Mouse (Mus musculus): ENCODE results near the gene Pnpla1. TPM values are rescaled to one million over a fixed set of nuclear protein-coding genes. Genes with fewer than 3 reads are reported as not detected.

The Pnpla1 gene
- polyA plus RNA-seq, 1 experiment from 2014 or later: not detected

DNA sequence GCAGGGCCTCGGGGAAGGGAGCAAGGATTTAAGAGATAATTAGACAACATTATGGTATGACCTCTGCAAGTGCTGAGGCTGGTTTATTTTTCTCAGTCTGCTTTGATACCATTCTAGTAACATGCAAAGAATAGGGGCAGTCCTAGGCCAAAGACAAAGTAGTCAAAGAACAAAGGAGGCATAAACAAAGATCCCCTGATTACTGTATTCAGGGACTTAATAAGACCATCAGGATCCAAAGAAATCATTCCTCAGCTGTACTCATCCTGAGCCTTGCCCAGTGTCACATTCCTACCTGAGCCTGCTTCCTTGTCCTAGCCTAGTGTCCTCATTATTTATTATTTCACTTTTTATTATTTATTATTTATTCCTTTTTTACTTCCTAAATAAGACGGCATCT, 38.0 kb upstream of the Pnpla1 start:
- WGBS: 86% methylated on average over 2 of the region's 2 CpGs
- Histone ChIP-seq H3K9me3 (ENCODE audit: control insufficient read depth, low read length) (no peaks in the 10 kb centered on the region), H3K27ac (ENCODE audit: low read depth, low read length) (no peak overlapping the region), H3K36me3 (ENCODE audit: control insufficient read depth, insufficient read depth, low read length) (peaks cover 17% of the 10 kb centered on the region), H3K9ac (ENCODE audit: low read depth, low read length) (no peak overlapping the region), H3K4me2 (replicated peaks; ENCODE audit: low read depth, low read length) (no peak overlapping the region), H3K4me3 (ENCODE audit: low read depth, low read length) (no peak overlapping the region), H3K4me1 (replicated peaks; ENCODE audit: control insufficient read depth, insufficient read depth, low read length) (no peaks in the 10 kb centered on the region), H3K27me3 (ENCODE audit: control insufficient read depth, insufficient read depth, low read length) (no peaks in the 10 kb centered on the region)
- DNase-seq (ENCODE audit: low spot score) (no peak), ATAC-seq (ENCODE audit: low FRiP score) (no peak)

DNA sequence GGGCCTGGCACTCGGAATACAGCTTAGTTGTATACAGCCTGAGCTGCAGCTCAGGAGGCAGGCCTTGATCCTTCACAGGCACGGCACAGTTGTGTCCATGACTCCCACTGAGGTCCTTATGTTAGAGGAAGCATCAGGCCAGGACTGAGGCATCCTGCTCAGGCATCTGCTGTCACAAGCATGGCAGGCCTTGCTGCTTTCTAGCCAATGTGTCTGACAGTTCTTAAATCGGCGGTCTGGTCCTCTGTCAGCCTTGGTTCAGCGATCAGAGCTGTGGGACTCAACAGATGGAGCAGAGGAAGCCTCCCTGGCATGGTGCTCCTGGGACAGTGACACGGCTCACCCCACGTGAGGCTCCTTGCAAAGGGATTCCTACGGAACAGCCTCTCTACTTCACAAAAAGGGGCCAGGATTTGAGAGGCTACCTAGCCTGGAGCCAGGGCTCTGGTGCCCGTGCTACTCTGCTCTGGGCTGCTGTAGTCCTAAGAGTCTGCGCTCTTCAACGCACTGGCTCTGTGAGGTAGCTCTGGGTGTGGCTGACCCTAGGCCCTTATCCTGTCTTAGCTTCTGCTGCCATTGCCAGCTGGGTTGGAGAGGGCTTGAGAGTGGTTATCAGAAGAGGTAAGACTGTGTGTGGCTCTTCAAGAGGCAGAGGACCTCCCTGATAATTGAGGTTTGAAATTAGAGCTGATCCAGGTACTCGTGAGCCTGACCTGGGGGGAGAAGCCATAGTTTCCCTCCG, 35.0 kb upstream of the Pnpla1 start:
- no peaks in the 10 kb centered on the region for H3K4me1 ChIP-seq (replicated peaks; ENCODE audit: control insufficient read depth, insufficient read depth, low read length)
- no peak for DNase-seq (ENCODE audit: low spot score)
- H3K27me3 ChIP-seq (ENCODE audit: control insufficient read depth, insufficient read depth, low read length): no peaks in the 10 kb centered on the region
- no peaks in the 10 kb centered on the region for H3K9me3 ChIP-seq (ENCODE audit: control insufficient read depth, low read length)
- no peak overlapping the region for H3K4me3 ChIP-seq (ENCODE audit: low read depth, low read length)
- no peak overlapping the region for H3K9ac ChIP-seq (ENCODE audit: low read depth, low read length)
- ATAC-seq (ENCODE audit: low FRiP score): no peak
- no peak overlapping the region for H3K4me2 ChIP-seq (replicated peaks; ENCODE audit: low read depth, low read length)
- no peak overlapping the region for H3K27ac ChIP-seq (ENCODE audit: low read depth, low read length)
- WGBS: 92% methylated on average over 13 of the region's 13 CpGs
- H3K36me3 ChIP-seq (ENCODE audit: control insufficient read depth, insufficient read depth, low read length): peaks cover 18% of the 10 kb centered on the region

DNA sequence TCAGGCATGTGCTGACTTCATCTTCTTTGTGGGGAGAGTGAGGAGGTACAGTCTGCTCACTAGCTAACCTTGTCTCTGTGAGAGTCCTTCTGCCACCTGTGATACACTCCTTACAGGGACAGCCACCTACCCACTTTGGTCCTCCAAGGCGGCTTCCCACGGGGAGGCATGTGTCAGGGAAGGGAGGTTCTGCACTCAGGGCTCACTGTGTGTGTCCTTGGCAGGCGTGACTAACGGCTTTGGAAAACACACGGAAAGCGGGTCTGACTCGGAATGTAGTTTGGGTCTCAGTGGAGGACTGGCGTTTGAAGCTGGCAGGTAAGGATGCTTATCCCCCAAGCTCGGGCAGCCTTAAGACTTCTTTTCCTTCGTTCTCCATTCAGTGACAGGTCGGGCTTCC, 34.5 kb upstream of the Pnpla1 start:
- Histone ChIP-seq H3K4me1 (replicated peaks; ENCODE audit: control insufficient read depth, insufficient read depth, low read length) (no peaks in the 10 kb centered on the region), H3K27me3 (ENCODE audit: control insufficient read depth, insufficient read depth, low read length) (no peaks in the 10 kb centered on the region), H3K9ac (ENCODE audit: low read depth, low read length) (no peak overlapping the region), H3K27ac (ENCODE audit: low read depth, low read length) (no peak overlapping the region), H3K9me3 (ENCODE audit: control insufficient read depth, low read length) (no peaks in the 10 kb centered on the region), H3K4me3 (ENCODE audit: low read depth, low read length) (no peak overlapping the region), H3K4me2 (replicated peaks; ENCODE audit: low read depth, low read length) (no peak overlapping the region), H3K36me3 (ENCODE audit: control insufficient read depth, insufficient read depth, low read length) (peaks cover 13% of the 10 kb centered on the region)
- DNase-seq (ENCODE audit: low spot score): no peak
- no peak for ATAC-seq (ENCODE audit: low FRiP score)
- 90% methylated on average over 11 of the region's 11 CpGs for WGBS

DNA sequence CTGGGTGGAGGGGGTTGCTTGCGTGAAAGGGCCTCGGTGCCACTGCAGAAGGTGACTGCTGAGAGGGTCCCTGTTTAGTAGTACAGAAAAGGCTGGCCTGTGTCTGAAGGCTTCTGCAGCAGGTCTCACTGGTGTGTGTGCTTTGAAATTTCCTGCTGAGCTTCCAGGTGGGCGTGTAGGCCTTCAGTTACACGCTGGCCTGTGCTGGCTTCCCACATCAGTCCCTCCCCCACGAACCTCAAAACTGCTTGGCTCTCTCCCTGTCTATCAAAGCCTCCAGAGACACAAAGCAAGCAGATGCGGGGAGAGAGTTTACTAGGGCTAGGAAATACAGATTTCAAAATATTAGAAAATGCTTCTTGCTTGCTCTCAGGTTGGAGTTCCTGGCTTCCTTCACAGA, 33.3 kb upstream of the Pnpla1 start:
- peaks cover 12% of the 10 kb centered on the region for H3K36me3 ChIP-seq (ENCODE audit: control insufficient read depth, insufficient read depth, low read length)
- ATAC-seq (ENCODE audit: low FRiP score): no peak
- no peaks in the 10 kb centered on the region for H3K9me3 ChIP-seq (ENCODE audit: control insufficient read depth, low read length)
- H3K4me3 ChIP-seq (ENCODE audit: low read depth, low read length): no peak overlapping the region
- H3K27ac ChIP-seq (ENCODE audit: low read depth, low read length): no peak overlapping the region
- no peak overlapping the region for H3K9ac ChIP-seq (ENCODE audit: low read depth, low read length)
- no peak overlapping the region for H3K4me2 ChIP-seq (replicated peaks; ENCODE audit: low read depth, low read length)
- H3K27me3 ChIP-seq (ENCODE audit: control insufficient read depth, insufficient read depth, low read length): no peaks in the 10 kb centered on the region
- WGBS: 88% methylated on average over 6 of the region's 6 CpGs
- DNase-seq (ENCODE audit: low spot score): no peak
- no peaks in the 10 kb centered on the region for H3K4me1 ChIP-seq (replicated peaks; ENCODE audit: control insufficient read depth, insufficient read depth, low read length)

DNA sequence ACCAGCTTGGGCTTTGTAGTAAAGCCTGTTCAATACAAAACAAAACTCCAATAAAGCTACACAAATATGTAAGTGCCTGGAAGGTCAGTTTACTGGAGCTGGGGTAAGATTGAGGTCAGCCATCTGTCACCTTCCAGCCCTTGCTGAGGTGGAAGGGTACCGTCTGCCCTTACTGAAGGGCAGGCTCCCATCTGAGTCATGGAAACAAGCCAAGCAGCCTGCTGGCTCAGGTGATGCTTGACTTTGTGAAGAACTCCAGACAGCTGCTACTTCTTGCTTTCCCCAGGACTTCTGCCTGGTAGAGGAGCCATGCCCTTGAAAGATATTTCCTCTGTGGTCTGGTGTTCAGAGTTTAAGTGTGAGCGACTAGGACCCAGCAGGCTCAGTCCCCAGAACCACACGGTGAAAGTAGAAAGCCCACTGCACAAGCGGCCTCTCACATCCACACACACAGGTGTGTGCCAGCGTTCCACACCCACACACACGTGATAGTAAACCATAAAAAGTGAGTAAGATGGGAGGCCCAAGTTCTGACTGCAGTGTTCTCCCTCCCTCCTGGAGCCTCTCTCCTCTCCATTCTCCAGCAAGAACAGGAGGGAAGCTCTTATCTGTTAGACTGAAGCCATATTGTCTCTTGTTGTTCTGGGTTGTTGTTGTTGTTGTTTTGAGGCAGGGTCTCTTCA, 32.7 kb upstream of the Pnpla1 start:
- no peak overlapping the region for H3K4me3 ChIP-seq (ENCODE audit: low read depth, low read length)
- no peak overlapping the region for H3K27ac ChIP-seq (ENCODE audit: low read depth, low read length)
- ATAC-seq (ENCODE audit: low FRiP score): no peak
- DNase-seq (ENCODE audit: low spot score): no peak
- no peak overlapping the region for H3K9ac ChIP-seq (ENCODE audit: low read depth, low read length)
- H3K9me3 ChIP-seq (ENCODE audit: control insufficient read depth, low read length): no peaks in the 10 kb centered on the region
- 96% methylated on average over 6 of the region's 6 CpGs for WGBS
- H3K27me3 ChIP-seq (ENCODE audit: control insufficient read depth, insufficient read depth, low read length): no peaks in the 10 kb centered on the region
- peaks cover 12% of the 10 kb centered on the region for H3K36me3 ChIP-seq (ENCODE audit: control insufficient read depth, insufficient read depth, low read length)
- H3K4me1 ChIP-seq (replicated peaks; ENCODE audit: control insufficient read depth, insufficient read depth, low read length): no peaks in the 10 kb centered on the region
- H3K4me2 ChIP-seq (replicated peaks; ENCODE audit: low read depth, low read length): no peak overlapping the region

DNA sequence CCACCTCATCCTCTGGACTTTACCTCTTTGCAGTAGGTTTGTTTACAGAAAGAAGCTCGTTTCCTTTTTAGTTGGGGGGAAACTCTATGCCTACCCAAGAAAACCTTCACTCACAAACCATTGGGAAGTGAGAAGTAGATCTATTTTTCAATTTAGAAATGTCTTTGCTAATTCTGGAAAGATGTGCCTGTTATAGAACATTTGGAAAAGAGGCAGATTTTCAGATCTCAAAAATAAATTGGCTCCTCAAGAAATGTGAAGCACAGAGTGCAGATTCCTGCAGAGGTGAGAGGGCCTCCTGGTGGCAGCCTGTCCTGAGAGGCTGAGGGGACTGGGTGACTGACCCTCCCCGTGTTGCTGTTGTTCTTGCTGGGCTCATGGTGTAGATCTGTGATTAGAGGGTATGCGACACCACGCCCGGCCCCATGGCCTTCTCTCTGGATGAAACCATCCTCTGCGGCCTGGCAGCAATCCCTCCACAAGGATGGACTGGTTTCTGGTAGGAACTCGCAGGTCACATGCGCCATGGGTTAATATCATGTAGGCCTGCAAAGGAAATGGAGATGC, 30.5 kb upstream of the Pnpla1 start:
- Histone ChIP-seq H3K4me1 (replicated peaks; ENCODE audit: control insufficient read depth, insufficient read depth, low read length) (no peaks in the 10 kb centered on the region), H3K27me3 (ENCODE audit: control insufficient read depth, insufficient read depth, low read length) (no peaks in the 10 kb centered on the region), H3K9me3 (ENCODE audit: control insufficient read depth, low read length) (no peaks in the 10 kb centered on the region), H3K36me3 (ENCODE audit: control insufficient read depth, insufficient read depth, low read length) (peaks cover 12% of the 10 kb centered on the region), H3K27ac (ENCODE audit: low read depth, low read length) (no peak overlapping the region), H3K4me3 (ENCODE audit: low read depth, low read length) (no peak overlapping the region), H3K4me2 (replicated peaks; ENCODE audit: low read depth, low read length) (no peak overlapping the region), H3K9ac (ENCODE audit: low read depth, low read length) (no peak overlapping the region)
- ATAC-seq (ENCODE audit: low FRiP score): no peak
- DNase-seq (ENCODE audit: low spot score): no peak
- WGBS: 93% methylated on average over 8 of the region's 8 CpGs

DNA sequence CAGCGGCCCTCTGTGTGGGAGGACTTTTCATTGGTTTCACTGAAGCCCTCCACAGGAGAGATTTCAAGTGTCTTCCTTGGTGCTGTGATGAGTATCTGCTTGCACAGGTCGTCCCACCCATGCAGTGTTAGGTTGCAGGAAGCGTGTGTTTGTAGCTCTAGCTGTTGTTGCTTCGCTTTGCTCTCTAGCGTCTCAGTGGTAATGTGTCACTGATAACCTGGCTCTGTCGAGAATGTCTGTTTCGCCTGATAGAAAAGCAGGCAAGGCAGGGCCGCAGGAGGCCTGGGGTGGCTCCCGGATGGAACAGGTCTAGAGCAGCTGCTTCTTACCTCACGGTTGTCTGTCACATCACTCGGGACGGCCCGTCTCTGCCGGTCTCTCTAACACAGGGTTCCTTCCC, 29.1 kb upstream of the Pnpla1 start:
- DNase-seq (ENCODE audit: low spot score) (no peak), ATAC-seq (ENCODE audit: low FRiP score) (no peak)
- Histone ChIP-seq H3K27me3 (ENCODE audit: control insufficient read depth, insufficient read depth, low read length) (no peaks in the 10 kb centered on the region), H3K4me1 (replicated peaks; ENCODE audit: control insufficient read depth, insufficient read depth, low read length) (no peaks in the 10 kb centered on the region), H3K36me3 (ENCODE audit: control insufficient read depth, insufficient read depth, low read length) (peaks cover 14% of the 10 kb centered on the region), H3K4me2 (replicated peaks; ENCODE audit: low read depth, low read length) (no peak overlapping the region), H3K27ac (ENCODE audit: low read depth, low read length) (peak overlapping the region; percentile 39; the same call in 1 of the 2 replicates), H3K4me3 (ENCODE audit: low read depth, low read length) (no peak overlapping the region), H3K9ac (ENCODE audit: low read depth, low read length) (no peak overlapping the region), H3K9me3 (ENCODE audit: control insufficient read depth, low read length) (no peaks in the 10 kb centered on the region)
- WGBS: 87% methylated on average over 14 of the region's 14 CpGs

DNA sequence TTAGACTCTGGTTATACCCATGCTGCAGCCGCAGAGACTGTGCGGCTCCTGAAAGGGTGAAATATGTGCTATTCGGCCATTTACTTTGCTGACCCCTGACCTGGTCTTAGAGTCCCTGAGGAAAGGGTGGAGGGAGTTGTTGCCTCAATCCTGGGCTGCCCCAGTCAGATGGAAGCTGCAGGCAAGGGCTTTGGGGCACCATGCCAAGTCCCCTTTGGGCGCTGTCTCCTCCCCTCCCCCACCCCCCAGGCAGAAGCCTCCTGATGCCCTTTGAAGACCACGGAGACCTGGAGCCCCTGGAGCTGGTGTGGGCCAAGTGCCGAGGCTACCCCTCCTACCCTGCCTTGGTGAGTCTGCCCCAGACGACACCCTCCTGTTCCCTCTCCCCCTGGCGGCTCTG, 27.1 kb upstream of the Pnpla1 start:
- ATAC-seq (ENCODE audit: low FRiP score): no peak
- H3K36me3 ChIP-seq (ENCODE audit: control insufficient read depth, insufficient read depth, low read length): peaks cover 13% of the 10 kb centered on the region
- H3K4me3 ChIP-seq (ENCODE audit: low read depth, low read length): no peak overlapping the region
- H3K9ac ChIP-seq (ENCODE audit: low read depth, low read length): no peak overlapping the region
- no peaks in the 10 kb centered on the region for H3K27me3 ChIP-seq (ENCODE audit: control insufficient read depth, insufficient read depth, low read length)
- no peaks in the 10 kb centered on the region for H3K9me3 ChIP-seq (ENCODE audit: control insufficient read depth, low read length)
- 87% methylated on average over 8 of the region's 8 CpGs for WGBS
- no peak overlapping the region for H3K4me2 ChIP-seq (replicated peaks; ENCODE audit: low read depth, low read length)
- no peaks in the 10 kb centered on the region for H3K4me1 ChIP-seq (replicated peaks; ENCODE audit: control insufficient read depth, insufficient read depth, low read length)
- DNase-seq (ENCODE audit: low spot score): no peak
- H3K27ac ChIP-seq (ENCODE audit: low read depth, low read length): no peak overlapping the region

DNA sequence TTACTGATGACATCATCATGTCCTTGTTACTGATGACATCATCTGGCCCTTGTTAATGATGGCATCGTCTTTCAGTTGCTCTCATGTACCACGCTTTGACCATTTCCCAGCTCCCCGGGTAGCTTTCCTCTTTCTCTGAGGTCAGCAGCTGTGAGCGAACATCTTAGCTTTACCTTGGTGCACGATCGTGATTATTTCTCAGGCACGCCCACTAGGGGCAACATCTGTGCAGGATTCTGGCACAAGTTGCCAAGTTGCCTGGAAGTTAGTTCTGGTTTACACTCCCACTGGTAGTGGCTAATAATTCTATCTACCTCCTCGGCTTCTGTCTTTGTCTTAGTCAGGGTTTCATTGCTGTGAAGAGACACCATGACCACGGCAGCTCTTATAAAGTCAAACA, 26.2 kb upstream of the Pnpla1 start:
- H3K4me1 ChIP-seq (replicated peaks; ENCODE audit: control insufficient read depth, insufficient read depth, low read length): no peaks in the 10 kb centered on the region
- H3K36me3 ChIP-seq (ENCODE audit: control insufficient read depth, insufficient read depth, low read length): peaks cover 13% of the 10 kb centered on the region
- DNase-seq (ENCODE audit: low spot score) (no peak), ATAC-seq (ENCODE audit: low FRiP score) (no peak)
- H3K9me3 ChIP-seq (ENCODE audit: control insufficient read depth, low read length): no peaks in the 10 kb centered on the region
- H3K9ac ChIP-seq (ENCODE audit: low read depth, low read length): no peak overlapping the region
- no peaks in the 10 kb centered on the region for H3K27me3 ChIP-seq (ENCODE audit: control insufficient read depth, insufficient read depth, low read length)
- no peak overlapping the region for H3K4me3 ChIP-seq (ENCODE audit: low read depth, low read length)
- 88% methylated on average over 9 of the region's 9 CpGs for WGBS
- no peak overlapping the region for H3K4me2 ChIP-seq (replicated peaks; ENCODE audit: low read depth, low read length)
- no peak overlapping the region for H3K27ac ChIP-seq (ENCODE audit: low read depth, low read length)
